Mouse (Mus musculus) c-Kit-positive CD71-positive TER-119-negative erythroid progenitor cells, embryonic 14.5 days (primary cell): ENCODE results near the gene Matn4.

ENCODE experiments used
- DNase-seq: peaks from one replicate; pipeline ENCODE4 v3.0.0-alpha.2; 2013; ENCODE audit warnings: low read depth

The Matn4 gene

DNA sequence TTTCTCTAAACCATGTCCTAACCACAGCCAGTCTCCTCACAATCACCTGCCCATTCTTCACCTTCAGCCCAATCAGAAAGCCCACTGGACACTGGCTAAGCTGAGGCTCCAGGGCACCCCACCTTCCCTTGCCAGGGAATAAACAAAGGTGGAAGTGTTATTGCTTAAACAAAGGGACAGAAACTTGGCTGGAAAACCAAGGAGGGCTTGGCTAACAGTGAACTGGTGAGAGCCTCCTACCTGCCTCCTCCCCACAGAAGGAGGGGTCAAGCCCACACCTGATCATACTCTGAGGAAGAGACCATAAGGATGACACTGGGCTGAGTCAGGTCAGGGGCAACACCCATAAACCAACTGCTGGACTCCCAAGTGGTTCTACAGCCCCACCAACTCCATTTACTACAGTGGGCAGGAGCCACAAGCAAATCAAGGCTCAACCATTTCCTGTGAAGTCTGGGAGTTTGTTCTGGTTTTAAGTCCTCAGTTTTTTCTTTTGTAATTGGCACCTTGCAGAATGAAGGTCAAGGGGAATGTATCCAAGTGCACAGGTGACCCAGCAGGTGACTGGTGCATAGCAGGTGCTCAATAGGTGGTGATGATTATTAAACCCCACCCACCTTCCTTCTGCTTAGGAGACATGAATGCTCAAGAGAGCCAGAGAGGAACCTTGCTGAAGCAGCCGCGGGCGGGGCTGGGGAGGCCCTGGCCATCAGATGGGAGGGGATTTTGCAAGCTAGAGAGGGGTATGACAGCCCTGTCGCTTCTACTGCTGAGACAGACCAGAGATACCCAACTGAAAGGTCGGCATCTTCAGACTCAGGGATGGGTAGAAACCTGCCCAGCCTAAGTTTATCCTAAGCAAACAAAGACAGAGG, 30.5 kb upstream of the Matn4 start:
- no peak for DNase-seq

DNA sequence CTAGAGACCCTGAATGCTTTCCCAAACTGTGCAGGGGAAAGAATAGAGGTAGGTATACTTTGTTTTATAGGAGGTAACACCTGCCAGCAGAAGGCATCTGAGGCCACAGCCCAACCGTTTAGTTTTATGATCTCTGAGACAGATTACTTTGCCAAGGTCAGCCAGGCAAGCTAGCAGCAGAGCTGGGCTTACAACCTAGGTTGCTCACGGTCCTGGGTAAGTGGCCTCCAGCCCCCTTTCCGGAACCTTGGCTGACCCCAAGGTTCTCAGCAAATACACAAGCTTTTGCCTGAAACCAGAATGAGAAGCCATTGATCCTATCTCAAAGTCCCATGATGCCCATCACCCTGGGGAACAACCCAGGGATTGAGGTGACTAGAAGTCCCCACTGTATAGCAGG, 29.7 kb upstream of the Matn4 start:
- no peak for DNase-seq

DNA sequence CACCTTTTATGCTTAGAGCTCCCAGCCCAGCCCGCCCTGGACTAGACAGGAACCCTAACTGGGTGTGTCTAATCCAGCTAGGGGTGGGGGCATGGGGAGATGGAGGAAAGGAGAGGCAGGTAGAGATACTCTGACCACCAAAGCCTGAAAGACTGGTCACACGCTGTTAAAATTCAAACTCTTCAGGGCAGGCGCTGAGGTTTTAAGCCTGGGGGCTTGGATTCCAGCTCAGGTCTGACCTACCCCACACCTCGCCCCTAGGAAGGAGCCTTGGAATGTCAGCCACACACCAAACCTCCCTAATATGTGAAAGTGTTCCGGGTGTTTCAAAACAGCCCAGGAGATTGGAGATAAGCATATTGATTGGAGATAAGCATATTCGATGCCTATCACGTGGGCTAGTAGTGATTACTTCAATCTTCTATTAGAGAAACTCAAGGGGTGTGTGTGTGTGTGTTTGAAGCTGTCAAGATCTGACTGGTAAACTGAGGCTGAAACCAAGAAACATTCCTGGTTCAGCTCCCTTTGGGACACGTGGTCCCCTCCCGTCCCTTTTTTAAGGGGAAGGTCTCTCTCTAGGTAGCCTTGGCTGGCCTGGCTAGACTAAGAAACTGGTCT, 28.4 kb upstream of the Matn4 start:
- no peak for DNase-seq

DNA sequence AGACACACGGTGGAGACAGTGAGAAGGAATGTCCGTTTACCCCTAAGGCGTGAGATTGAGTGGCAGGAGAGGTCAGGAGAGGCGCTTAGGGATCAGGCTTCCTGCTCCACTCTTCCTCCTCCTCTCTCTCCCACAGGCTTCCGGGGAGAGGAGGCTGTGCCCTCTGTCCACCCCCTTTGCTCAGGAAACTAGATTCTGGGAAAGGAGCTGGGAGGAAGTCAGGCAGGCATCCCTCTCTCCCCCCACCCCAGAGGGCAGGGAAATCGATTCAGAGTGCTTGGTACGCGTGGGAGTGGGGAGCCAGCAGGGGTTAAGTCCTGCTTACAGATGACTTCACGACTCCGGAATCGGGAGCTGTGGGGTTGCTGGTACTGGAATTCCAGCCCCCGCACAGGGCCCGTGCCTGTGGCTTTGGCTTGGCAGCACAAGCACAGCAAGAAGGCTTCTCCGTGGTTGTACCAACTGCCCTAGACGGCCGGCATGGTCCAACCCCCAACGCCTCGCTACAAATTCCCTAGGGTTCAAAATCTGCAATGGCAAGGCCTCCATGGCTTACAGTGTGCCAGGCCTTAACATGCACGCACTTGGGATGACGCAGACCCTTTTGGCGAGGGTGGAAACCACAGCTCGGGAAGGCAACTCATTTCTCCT, 27.7 kb upstream of the Matn4 start:
- DNase-seq = no peak

DNA sequence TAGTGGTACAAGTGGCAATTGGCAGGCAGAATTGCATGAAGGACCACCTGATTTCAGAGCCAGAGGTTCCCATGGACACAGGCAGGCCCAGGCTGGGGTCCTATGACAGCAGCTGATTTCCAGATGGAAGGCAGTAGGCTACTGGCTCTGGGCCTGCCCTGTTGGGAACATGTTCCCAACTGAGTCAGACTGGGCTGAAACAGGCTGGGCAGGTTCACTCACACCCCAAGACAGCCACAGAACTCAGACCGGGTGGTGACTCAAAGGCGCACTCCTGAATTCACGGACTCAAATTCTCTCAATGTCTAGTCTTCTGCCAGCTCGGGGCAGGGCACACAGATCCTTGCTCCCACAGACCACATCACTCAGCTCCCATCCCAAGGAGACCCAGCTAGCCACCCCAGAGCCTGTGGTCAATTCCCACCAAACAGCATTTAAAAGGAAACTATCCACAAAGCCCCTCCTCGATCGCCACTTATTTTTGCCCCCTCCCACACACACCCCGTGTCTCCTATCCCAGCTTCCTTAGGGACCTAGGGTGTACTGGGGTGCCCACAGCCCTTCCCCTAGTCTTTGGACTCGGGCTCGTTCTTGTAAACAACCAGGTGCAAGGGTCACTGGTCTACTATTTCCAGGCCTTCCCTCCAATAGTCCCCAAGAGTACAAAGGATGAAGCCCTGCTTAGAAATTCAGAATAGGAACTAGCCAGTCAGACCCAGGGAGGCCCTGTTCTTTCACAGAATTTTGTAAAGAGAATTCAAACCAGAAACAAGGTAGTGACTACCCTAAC, 26.9 kb upstream of the Matn4 start:
- DNase-seq = no peak

DNA sequence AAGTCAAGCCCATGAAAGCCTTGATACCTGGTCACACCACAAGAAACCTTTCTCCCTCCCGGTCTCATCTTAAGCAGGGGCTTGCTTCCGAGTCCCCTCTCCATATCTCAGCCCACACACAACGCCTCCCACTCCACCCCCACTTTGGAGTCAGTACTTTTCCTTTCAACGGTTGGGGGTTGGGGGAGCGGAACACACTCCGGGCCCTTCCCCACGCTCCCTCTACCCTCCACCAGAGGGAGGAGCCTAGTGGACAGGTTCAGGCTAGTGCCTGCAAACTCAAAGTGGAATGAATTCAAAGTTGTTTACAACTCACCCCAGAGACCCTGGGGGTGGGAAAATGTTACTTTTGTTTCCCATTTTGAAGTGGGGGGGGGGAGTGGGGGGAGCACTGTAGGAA, 25.7 kb upstream of the Matn4 start:
- no peak for DNase-seq

DNA sequence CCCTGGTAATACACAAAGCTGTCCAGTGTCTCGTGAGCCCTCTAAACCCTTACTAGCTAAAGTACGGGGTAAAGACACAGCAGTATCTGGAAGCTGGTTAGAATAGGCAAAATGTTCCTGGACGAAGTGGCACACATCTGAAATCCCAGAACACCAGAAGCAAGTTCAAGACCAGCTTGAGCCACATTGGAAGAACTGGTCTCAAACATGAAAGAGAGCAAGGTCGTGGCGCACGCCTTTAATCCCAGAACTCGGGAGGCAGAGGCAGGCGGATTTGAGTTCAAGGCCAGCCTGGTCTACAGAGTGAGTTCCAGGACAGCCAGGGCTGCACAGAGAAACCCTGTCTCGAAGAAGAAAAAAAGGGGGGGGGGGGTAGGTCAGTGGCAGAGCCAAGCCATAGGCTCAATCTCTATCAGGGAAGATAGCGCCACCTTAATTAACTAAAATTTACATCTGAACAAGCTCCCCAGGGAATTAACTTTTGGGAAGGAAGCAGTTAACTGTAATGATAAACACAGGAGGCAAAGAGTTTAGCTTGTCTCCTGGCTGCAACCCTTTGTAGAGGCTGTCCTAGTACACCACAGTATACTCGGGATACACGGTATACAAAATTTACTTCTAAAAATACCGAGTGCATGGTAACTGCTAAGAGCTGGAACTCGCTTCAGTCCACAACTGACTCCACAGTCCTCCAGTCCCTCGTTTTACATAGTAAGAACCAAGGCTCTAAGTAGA, 25.1 kb upstream of the Matn4 start:
- DNase-seq = no peak

DNA sequence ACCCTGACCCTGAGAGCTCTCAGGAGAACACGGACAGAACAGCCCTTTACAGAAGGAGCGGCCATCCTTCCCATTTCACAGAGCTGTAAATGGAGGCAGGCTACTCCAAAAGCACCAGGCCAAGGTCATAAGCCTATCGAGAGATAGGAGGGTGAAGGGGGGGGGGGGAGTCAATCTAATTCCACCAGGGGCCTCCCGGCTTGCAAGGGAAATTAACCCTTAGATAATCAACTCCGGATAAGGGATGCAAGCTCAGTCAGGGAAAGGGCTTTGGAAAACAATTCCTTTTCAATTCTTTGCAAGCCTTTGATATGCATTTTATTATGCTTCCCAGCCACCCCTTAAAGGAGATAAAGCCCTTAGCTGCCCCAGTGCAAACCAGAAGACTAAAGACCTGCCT, 23.5 kb upstream of the Matn4 start:
- DNase-seq = no peak

DNA sequence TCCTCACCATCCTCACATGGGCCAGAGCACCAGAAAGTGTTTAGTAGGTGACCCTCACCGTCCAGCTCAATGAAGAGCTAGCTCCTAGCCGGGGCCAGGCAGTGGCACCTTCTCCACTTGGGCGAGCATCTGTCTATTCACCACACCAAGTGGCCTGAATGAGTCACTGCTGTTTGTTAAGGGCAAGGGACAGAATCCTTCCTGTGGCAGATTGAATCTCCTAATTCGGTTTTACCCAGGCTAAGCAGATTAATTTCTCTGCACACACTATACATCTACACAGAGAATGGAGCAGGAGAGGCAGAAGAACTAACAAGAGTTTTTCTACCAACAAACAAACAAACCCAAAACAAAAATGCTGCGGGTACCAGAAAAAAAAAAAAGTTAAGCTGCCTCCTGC, 22.0 kb upstream of the Matn4 start:
- DNase-seq = no peak

DNA sequence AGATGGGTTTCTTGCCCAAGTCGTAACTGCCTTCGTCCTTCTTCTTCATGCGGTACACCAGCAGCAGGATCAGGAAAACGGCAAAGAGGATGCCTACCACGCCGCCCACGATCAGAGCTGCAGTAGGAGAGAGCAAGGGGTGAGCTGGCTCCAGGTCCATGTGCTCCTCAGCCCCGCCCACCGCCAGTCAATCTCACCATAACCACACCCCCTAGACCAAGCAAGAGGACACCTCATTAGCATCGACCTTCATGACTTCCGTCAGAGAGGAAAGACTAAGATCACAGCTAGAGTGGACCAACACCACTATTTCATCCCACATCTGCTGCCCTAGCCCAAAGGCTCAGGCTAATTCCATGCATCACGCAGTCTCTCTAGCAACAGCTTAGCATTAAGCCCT, 21.2 kb upstream of the Matn4 start:
- no peak for DNase-seq

DNA sequence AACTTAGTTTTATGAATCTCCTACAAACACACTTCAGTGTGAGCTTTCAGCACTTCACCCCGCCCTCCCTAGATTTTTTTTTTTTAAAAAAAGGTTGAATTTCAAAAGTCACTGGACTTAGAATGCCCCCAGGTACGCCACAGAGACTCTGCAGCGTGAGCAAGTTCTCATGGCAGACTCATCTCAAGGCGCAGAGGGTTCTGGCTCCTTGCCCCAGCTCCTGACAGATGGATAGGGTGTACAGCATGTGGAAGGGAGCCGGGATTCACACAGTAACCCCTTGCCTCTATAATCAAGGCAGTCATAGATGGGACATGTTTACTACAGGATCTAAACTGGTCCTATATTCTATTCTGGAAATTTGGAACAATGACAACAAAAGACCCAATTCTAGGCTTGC, 20.4 kb upstream of the Matn4 start:
- DNase-seq = no peak

DNA sequence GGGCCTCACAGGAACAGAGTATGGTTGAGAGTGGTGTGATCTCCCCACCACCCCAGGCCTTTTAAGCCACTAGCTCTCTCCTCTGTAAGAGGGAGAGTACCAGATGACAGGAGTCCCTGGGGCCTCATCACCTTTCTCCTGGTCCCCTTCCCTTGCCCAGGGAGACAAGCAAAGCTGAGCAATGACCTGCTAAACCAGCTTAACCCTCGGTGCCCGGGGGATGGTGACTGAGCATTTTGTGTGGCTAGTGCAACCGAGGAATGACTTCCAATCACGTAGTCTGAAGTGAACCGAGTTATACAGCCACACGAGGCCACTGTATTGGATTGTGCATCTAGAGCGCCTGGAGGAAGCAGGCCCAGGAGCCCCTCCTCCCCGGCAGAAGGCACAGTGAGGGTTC, 19.4 kb upstream of the Matn4 start:
- DNase-seq = no peak

DNA sequence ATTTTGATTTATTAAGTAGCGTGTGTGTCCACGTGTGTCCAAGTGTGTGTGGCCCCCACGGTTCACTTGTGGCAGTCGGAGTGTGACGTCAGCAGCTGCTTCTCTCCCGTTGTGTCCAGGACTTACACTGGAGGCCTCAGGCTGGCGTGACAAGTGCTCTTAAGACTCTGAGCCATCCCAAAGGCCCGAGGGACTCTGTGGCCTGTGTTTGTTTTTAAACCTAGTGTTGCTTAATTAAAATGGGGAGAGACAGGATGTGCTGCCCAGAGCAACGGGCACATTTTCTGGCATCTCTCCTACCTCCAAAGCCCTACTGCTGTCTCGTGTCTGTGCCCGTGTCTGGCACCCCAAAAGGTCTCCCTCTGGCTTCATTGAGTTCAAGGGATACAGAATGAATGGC, 18.5 kb upstream of the Matn4 start:
- no peak for DNase-seq

DNA sequence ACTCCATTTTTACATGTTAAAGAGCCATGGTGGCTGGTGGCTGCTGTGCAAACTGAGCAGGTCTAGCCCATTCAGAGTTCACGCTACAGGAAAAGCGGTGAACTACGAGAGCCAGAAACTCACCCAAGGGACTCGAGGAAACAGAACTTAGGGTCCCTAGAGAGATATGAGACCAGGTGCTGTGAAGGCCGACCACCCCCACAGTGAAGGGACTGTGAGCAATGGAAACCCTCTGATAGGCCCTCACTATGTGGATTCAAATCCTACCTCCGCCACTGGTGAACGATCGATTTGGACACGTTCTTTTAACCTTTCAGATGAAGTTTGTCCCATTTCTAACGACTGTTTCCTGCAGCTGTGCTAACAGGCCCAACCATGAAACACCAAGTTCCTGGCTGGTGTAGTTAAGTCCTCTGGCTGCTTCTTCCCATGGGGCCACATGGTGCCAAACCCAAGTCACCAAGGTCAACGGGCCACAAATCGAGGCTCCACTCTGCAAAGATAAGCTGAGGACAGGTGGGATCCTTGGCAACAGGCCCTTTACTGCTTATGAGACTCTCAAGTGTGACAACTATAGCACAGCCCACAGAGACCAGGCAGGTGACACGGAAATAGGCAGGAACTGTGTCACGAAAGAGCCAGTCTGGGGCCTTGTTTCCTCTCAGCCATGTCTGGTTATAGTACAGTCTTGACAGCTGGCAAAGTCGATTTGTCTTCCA, 17.9 kb upstream of the Matn4 start:
- no peak for DNase-seq

DNA sequence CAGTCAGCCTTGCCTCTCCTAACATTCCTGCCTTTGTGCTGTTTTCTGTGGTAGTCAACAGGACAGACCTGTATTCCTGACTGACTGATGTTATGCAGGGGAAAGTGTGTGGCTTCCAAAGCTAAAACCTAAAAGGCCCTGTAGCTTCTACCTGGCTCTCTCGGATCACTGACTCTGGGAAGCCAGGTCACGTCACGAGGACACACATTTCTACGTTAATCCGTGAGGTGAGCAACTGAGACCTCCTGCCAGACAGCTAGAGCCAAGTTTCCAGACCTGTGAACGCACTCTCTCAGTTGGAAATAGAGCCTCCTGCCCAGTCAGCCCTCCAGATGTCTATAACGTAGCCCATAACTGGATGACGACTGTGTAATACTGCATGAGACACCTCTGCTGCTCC, 17.0 kb upstream of the Matn4 start:
- DNase-seq = no peak

DNA sequence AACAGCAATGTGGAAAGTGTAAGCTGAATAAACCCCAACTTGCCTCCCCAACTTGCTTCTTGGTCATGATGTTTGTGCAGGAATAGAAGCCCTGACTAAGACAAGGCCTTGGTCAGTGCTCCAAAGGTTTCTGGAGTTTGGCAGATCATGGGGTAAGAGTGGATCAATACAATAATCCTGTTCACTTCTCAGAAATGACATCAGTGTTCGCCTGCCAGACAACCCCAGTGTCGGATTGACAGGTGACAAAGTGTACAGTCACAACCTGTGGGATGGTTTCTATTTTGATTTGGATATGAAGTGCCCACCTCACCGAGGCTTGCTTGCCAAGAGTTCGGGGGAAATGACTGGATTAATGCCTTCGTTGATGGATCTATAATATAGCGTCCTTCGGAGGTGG, 16.3 kb upstream of the Matn4 start:
- DNase-seq = no peak

DNA sequence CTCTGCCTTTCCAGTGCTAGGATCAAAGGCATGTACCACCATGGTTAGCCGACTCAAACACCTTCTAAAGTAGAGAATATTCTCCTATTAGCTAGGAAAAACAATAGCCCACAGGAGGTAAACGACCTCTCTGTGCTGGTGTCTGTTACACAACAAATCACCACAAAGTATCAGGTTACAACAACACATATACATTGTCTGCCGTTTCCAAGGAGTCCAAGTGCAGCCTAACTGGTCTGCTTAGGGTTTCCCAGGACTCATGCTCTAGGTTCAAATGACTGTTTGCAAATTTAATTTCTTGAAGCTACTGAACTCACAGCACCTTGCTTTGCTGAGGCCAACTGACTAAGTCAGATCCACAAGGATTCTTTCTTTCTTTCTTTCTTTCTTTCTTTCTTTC, 14.5 kb upstream of the Matn4 start:
- DNase-seq = no peak

DNA sequence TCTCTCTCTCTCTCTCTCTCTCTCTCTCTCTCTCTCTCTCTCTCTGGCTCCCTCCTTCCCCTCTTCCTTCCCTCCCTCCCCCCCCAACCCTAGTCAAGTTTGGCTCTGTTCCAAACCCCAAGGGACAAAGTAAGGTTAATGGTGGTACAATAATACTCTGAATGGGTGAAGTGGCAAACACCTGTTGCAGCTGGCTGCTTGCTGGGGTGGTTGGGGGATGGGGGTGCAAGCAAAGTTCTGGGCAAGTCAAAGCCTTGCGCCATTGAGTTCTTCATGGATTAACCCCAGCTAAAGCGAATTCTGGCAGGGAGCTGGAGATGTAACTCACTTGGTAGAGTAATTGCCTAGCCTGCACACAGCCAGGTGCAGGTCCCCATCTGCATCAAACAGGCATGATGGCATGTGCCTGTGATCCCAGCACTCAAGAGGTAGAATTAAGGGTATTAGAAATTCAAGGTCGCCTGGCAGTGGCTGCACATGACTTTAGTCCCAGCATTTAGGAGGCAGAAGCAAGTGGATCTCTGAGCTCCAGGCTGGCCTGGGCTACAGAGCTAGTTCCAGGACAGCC, 13.4 kb upstream of the Matn4 start:
- DNase-seq = no peak

DNA sequence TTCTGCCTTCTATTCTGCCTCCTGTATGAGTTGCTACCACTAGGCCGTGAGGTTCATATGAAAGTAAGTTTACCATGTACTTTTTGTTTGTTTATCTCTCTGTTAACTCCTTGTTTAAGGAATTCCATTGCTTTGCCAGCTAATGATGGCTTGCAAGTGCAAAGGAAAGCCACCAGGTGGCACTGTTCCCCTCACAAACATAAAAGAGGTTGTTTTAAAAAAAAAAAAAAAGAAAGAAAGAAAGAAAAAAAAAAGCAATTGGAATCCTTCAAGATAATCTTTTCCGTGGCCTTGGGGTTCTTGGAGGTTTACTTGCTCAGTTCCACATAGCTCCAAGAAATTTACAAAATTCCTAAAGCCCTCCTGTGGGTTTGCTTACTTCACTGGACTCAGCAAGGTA, 12.2 kb upstream of the Matn4 start:
- DNase-seq = peak; percentile 6

DNA sequence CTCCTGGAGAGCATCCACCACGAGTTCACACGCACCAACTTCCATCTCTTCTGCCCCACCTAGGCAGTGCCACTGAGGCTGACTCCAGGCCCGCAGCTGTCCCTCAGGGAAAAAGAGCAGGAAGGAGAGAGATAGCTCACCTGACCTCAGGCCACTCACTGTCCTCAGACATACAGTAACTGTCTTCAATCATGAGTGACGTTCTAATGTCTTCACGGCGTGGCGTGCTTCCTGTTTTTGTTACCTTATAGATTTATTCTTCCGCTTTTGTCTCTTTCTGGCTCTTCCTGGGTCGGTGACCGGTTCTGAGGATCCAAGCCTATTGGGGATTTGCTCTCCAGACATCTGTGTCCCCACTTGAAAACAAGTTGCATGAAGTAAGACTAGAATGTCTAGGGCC, 9.6 kb upstream of the Matn4 start:
- DNase-seq = no peak

DNA sequence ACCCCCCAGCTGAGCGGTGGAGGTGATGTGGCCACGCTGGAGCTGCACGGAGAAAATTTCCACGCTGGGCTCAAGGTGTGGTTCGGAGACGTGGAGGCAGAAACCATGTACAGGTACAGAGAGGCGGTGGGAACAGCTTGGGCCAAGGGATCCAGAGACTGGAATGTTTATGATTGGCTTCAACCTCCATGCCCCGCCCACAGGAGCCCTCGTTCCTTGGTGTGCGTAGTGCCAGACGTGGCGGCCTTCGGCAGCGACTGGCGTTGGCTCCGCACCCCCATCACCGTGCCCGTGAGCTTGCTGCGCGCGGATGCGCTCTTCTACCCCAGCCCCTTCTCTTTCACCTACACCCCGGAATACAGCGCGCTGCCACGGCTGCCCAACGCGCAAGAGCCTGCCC, 9.2 kb upstream of the Matn4 start:
- no peak for DNase-seq
